In genomic region chr11:23141100-23141837, GRCm38 (mm10) we compare ENCODE assay signal across 11 mouse cellular contexts.
DNase-seq lines count a peak whose midpoint lies in the region; ATAC-seq lines count a peak whose summit lies in the region.
"Had no signal": no experiment of that assay in that cellular context is flagged by ENCODE, and none has a peak within 500 bp of the region (broad histone marks: within the 10 kb centered on the region; RNA-seq: fewer than 3 reads in every experiment).

No protein-coding gene starts in this region.

- no peaks in the 10 kb centered on the region for H3K9me3 ChIP-seq in midbrain, embryonic 12.5 days
- H3K9me3 ChIP-seq: embryonic facial prominence, embryonic 12.5 days; heart, embryonic 12.5 days had no signal

- H3K4me1 ChIP-seq in midbrain, embryonic 12.5 days = peaks cover 15% of the 10 kb centered on the region
- H3K4me1 ChIP-seq: heart, embryonic 12.5 days had no signal

- H3K9ac ChIP-seq in midbrain, embryonic 12.5 days (replicated peaks) = no peak overlapping the region
- H3K9ac ChIP-seq: embryonic facial prominence, embryonic 12.5 days; heart, embryonic 12.5 days had no signal

- H3K36me3 ChIP-seq in midbrain, embryonic 12.5 days = no peaks in the 10 kb centered on the region
- H3K36me3 ChIP-seq: embryonic facial prominence, embryonic 12.5 days; heart, embryonic 12.5 days had no signal

- H3K27me3 ChIP-seq in midbrain, embryonic 12.5 days = no peaks in the 10 kb centered on the region
- H3K27me3 ChIP-seq: embryonic facial prominence, embryonic 12.5 days; heart, embryonic 12.5 days had no signal

- no peak overlapping the region for H3K4me3 ChIP-seq in midbrain, embryonic 12.5 days
- H3K4me3 ChIP-seq: embryonic facial prominence, embryonic 12.5 days; heart, embryonic 12.5 days; myocyte had no signal

- H3K27ac ChIP-seq in midbrain, embryonic 12.5 days (replicated peaks) = peak overlapping the region; percentile 3; the same call in 1 of the 2 replicates
- H3K27ac ChIP-seq: embryonic facial prominence, embryonic 12.5 days had no signal

- WGBS in midbrain, embryonic 12.5 days = 62% methylated on average over 12 of the region's 12 CpGs

- intact Hi-C loops in heart, postnatal 25 days (cut with DNase I) = no loop called here

- DNase-seq in heart, adult 18-20 months = peak; percentile 16 to 18
- no peak for DNase-seq in heart, postnatal 25 days (ENCODE audit: low spot score)
- DNase-seq in R1 (ENCODE audit: low read depth, low spot score) = peak; percentile 14
- peak; percentile 29 for DNase-seq in fibroblast of lung, adult 2 months (ENCODE audit: low read depth)
- no peak for DNase-seq in right cerebral cortex, postnatal 10 days (ENCODE audit: low spot score in 2 of 2)
- DNase-seq in cerebellum, adult 18-20 months = no peak

- peak; percentile 52; the same call in 1 of the 2 replicates for ATAC-seq in midbrain, embryonic 12.5 days (ENCODE audit: low FRiP score, low read depth)
- no peak for ATAC-seq in inflammation-experienced regulatory T-cells, adult 6 months

- H3K4me2 ChIP-seq in midbrain, embryonic 12.5 days (replicated peaks) = no peak overlapping the region
- H3K4me2 ChIP-seq: embryonic facial prominence, embryonic 12.5 days; heart, embryonic 12.5 days had no signal

Comparison
In these comparisons a context has a peak if more than half of its experiments do, and no peak if none do; other contexts are left out.
1. DNase-seq: peak in heart, adult 18-20 months (2 of 2), R1 (single experiment) and fibroblast of lung, adult 2 months (single experiment); none in heart, postnatal 25 days (single experiment), right cerebral cortex, postnatal 10 days (0 of 2) and cerebellum, adult 18-20 months (0 of 2).